In genomic region chr14:85204069-85204468, GRCm38 (mm10) we compare ENCODE assay signal across 25 mouse cellular contexts.
"Had no signal": no experiment of that assay in that cellular context is flagged by ENCODE, and none has a peak within 500 bp of the region (broad histone marks: within the 10 kb centered on the region; RNA-seq: fewer than 3 reads in every experiment).

No protein-coding gene starts in this region.

- H3K9ac ChIP-seq: limb, embryonic 13.5 days; liver, embryonic 12.5 days; liver, embryonic 15.5 days; lung, embryonic 15.5 days; midbrain, embryonic 13.5 days; neural tube, embryonic 13.5 days had no signal

- H3K27ac ChIP-seq: layer of hippocampus, adult 2 months; limb, embryonic 10.5 days; limb, embryonic 13.5 days; liver, embryonic 12.5 days; liver, embryonic 15.5 days; lung, embryonic 15.5 days; midbrain, embryonic 10.5 days; midbrain, embryonic 13.5 days; neural tube, embryonic 13.5 days; stomach, postnatal 0 days had no signal

- H3K27me3 ChIP-seq: limb, embryonic 13.5 days; liver, embryonic 12.5 days; liver, embryonic 15.5 days; lung, embryonic 15.5 days; megakaryocyte, embryonic 14.5 days; midbrain, embryonic 13.5 days; neural tube, embryonic 13.5 days had no signal

- H3K9me3 ChIP-seq: limb, embryonic 10.5 days; limb, embryonic 13.5 days; liver, embryonic 12.5 days; liver, embryonic 15.5 days; lung, embryonic 15.5 days; megakaryocyte, embryonic 14.5 days; midbrain, embryonic 10.5 days; midbrain, embryonic 13.5 days; neural tube, embryonic 13.5 days had no signal

- H3K36me3 ChIP-seq: limb, embryonic 10.5 days; limb, embryonic 13.5 days; liver, embryonic 12.5 days; liver, embryonic 15.5 days; lung, embryonic 15.5 days; midbrain, embryonic 10.5 days; midbrain, embryonic 13.5 days; neural tube, embryonic 13.5 days had no signal

- H3K4me3 ChIP-seq: layer of hippocampus, adult 2 months; limb, embryonic 10.5 days; limb, embryonic 13.5 days; liver, embryonic 12.5 days; liver, embryonic 15.5 days; lung, embryonic 15.5 days; megakaryocyte, embryonic 14.5 days; midbrain, embryonic 10.5 days; midbrain, embryonic 13.5 days; myocyte; neural tube, embryonic 13.5 days had no signal

- ATAC-seq: liver, embryonic 12.5 days; midbrain, embryonic 13.5 days; midbrain, embryonic 16.5 days had no signal

- H3K4me2 ChIP-seq: limb, embryonic 13.5 days; liver, embryonic 12.5 days; liver, embryonic 15.5 days; lung, embryonic 15.5 days; midbrain, embryonic 13.5 days; neural tube, embryonic 13.5 days had no signal

- H3K4me1 ChIP-seq: limb, embryonic 10.5 days; limb, embryonic 13.5 days; liver, embryonic 12.5 days; liver, embryonic 15.5 days; lung, embryonic 15.5 days; megakaryocyte, embryonic 14.5 days; midbrain, embryonic 10.5 days; midbrain, embryonic 13.5 days; neural tube, embryonic 13.5 days had no signal

- DNase-seq: kidney, postnatal 25 days; layer of hippocampus, adult 9-11 months; liver; lung, adult 18-20 months; lung, postnatal 10 days; lung, postnatal 36 days; right cerebral cortex, adult 18-20 months; right cerebral cortex, postnatal 14 days; right cerebral cortex, postnatal 4 days; thymus, adult 2 months; thymus, postnatal 14 days; thymus, postnatal 4 days had no signal
